Mouse (Mus musculus) stomach, postnatal 0 days (tissue): ENCODE measurements around the gene Copz1.

Source experiments
- CTCF ChIP-seq: IDR thresholded peaks from 2 replicates; pipeline ENCODE4 v1.5.1; 2016; ENCODE audit warnings: antibody characterized with exemption, low read depth, mild to moderate bottlenecking, moderate library complexity
- EP300 ChIP-seq: optimal IDR thresholded peaks from 2 replicates; pipeline ENCODE3; 2016; ENCODE audit warnings: antibody characterized with exemption

GRCm38 (mm10) chr15:103298861-103299616, 26.5 kb downstream of the Copz1 start:
- TF ChIP-seq CTCF (no peak), EP300 (no peak)
